Mouse (Mus musculus) heart, postnatal 0 days (tissue): Measurements from ENCODE around the gene Apold1. TPM values are rescaled to one million over a fixed set of nuclear protein-coding genes. Genes with fewer than 3 reads are reported as not detected.
A peak's percentile ranks its signal among the peaks of the same experiment; 100 is the strongest.

ENCODE experiments used
- ATAC-seq: fragments of 200-750 bp; cut with Nextera tagmentation; 2 replicates; pipeline ENCODE4 v1.8.0; 2017; ENCODE audit warnings: low read depth, moderate number of reproducible peaks, moderate library complexity; ENCODE audit not compliant: insufficient read depth
- DNase-seq: peaks from one replicate; pipeline ENCODE4 v3.0.0-alpha.2; 2016; ENCODE audit warnings: low spot score
- H3K27ac ChIP-seq: fragments of 300-500 bp; sonication (generic); 2 replicates; pipeline ENCODE4 v1.5.1; 2014; ENCODE audit warnings: low read depth, mild to moderate bottlenecking
- H3K27me3 ChIP-seq: fragments of 300-500 bp; sonication (generic); 2 replicates; pipeline ENCODE4 v1.6.1; 2014; ENCODE audit warnings: low read length, mixed read lengths; ENCODE audit not compliant: control insufficient read depth, insufficient read depth
- H3K36me3 ChIP-seq: fragments of 300-500 bp; sonication (generic); replicated peaks from 2 replicates; pipeline ENCODE4 v1.6.1; 2014; ENCODE audit warnings: low read length, mixed read lengths; ENCODE audit not compliant: control insufficient read depth, insufficient read depth
- H3K4me1 ChIP-seq: fragments of 300-500 bp; sonication (generic); 2 replicates; pipeline ENCODE4 v1.6.1; 2014; ENCODE audit warnings: antibody characterized with exemption; ENCODE audit not compliant: control insufficient read depth, insufficient read depth
- H3K4me2 ChIP-seq: fragments of 300-500 bp; sonication (generic); 2 replicates; pipeline ENCODE4 v1.6.1; 2014; ENCODE audit warnings: low read depth, mild to moderate bottlenecking, low read length, moderate library complexity
- H3K4me3 ChIP-seq: fragments of 300-500 bp; sonication (generic); 2 replicates; pipeline ENCODE4 v1.5.1; 2014; ENCODE audit warnings: low read depth, low read length
- H3K9ac ChIP-seq: fragments of 300-500 bp; sonication (generic); replicated peaks from 2 replicates; pipeline ENCODE4 v1.6.1; 2014; ENCODE audit warnings: low read depth, low read length, mixed read lengths
- H3K9me3 ChIP-seq: fragments of 300-500 bp; sonication (generic); replicated peaks from 2 replicates; pipeline ENCODE4 v1.6.1; 2016; ENCODE audit warnings: low read length; ENCODE audit not compliant: control insufficient read depth
- CTCF ChIP-seq: IDR thresholded peaks from 2 replicates; pipeline ENCODE4 v1.5.1; 2016; ENCODE audit warnings: antibody characterized with exemption, control low read depth, low read depth
- EP300 ChIP-seq: IDR thresholded peaks from 2 replicates; pipeline ENCODE4 v1.6.1; 2016; ENCODE audit warnings: antibody characterized with exemption, low read depth
- WGBS: fragments of 180-500 bp; shearing (Covaris S2); extraction: QIAGEN DNeasy Blood & Tissue Kit; methylation state at CpG from one replicate; pipeline ENCODE4 v1.1.7; 2014; 5-methylcytosine and 5-hydroxymethylcytosine counted together
- polyA plus RNA-seq: library from polyadenylated mRNA; unstranded; fragments of >200 nt; fragmentation: Nextera tagmentation; extraction: Ambion mirVana; gene quantifications from 2 replicates; pipeline ENCODE4 v1.2.1, GENCODE M21; 2015
- total RNA-seq: library from RNA; depleted of rRNA; stranded (reverse); fragments of >200 nt; gene quantifications from 2 replicates; pipeline ENCODE4 v1.2.3, GENCODE M21; 2014; ENCODE audit warnings: low replicate concordance

The Apold1 gene
- total and polyA plus RNA-seq, 2 experiments from 2014 or later, result 6.9 to 28.5 TPM

DNA sequence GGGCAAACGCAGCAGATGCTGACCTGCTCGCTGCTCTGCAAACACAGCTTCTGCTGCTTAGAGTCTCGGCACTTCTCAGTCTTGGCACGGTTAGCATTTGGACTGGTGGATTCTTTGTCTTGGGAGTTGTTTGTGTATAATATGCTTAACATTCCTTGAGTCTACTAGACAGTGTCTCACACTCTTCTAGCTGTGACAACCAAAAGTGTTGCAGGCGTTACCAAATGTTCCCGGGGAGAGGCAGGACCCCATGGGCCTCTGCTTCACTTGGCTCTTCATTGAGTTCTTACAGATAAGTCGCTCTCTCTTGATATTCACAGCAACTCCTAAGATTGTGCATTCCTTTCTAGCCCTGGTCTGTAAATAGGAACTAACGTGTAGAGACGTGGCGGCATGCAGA, 38.0 kb downstream of the Apold1 start:
- H3K4me2 ChIP-seq, result no peak overlapping the region
- 53% methylated on average over 10 of the region's 10 CpGs for WGBS
- H3K4me3 ChIP-seq, result no peak overlapping the region
- ATAC-seq (no peak), DNase-seq (no peak)
- no peak overlapping the region for H3K9ac ChIP-seq
- no peak for TF ChIP-seq CTCF
- no peak overlapping the region for H3K27ac ChIP-seq
- H3K9me3 ChIP-seq, result no peaks in the 10 kb centered on the region
- H3K27me3 ChIP-seq, result no peaks in the 10 kb centered on the region
- H3K4me1 ChIP-seq, result no peaks in the 10 kb centered on the region
- H3K36me3 ChIP-seq, result peaks cover 97% of the 10 kb centered on the region

DNA sequence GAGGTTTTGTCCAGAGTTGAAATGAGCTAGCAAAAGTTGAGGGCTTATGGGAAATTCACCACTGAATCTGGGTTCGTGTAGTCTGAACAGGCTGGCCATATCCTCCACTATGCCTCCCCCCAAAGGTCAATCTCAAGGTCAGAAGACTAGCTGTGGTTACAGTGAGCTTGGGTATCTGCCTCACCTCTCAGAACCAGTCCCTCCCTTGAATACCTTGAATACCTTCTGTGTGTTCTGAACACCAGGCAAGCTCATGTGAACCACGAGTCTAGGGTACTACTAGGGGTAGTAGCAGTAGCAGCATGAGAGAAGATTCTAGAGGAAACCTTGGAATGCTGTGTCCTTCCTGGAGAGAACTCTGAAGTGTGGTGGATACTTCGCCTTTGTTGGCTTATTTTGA, 40.1 kb downstream of the Apold1 start:
- Histone ChIP-seq H3K27me3 (no peaks in the 10 kb centered on the region), H3K36me3 (peaks cover 79% of the 10 kb centered on the region), H3K4me2 (no peak overlapping the region), H3K9me3 (no peaks in the 10 kb centered on the region), H3K9ac (no peak overlapping the region), H3K4me1 (0 out of 2 replicates have a peak, but pooled peaks cover 2% of the 10 kb centered on the region), H3K4me3 (no peak overlapping the region), H3K27ac (no peak overlapping the region)
- 74% methylated on average over 3 of the region's 3 CpGs for WGBS
- no peak for DNase-seq
- TF ChIP-seq CTCF (no peak), EP300 (no peak)
- no peak for ATAC-seq

DNA sequence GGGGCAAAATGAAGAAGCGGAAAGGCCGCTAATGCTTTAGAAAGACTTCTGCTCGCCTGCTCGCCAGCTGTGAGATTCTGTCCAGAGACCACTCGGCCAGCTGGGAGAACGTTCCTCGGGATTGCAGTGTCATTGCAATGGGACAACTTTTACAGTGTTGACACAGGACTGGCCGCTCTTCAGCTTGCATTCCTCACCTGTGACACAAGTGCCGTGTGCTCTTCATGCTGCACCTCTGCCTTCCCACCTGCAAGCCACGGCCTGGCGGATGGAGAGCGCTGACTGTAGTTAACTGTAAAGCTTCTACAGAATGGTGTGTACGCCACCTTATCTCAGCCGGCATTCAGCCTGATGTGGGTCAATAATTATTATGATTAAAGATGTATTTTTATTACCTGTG, 41.9 kb downstream of the Apold1 start:
- Histone ChIP-seq H3K4me1 (0 out of 2 replicates have a peak, but pooled peaks cover 2% of the 10 kb centered on the region), H3K4me3 (no peak overlapping the region), H3K4me2 (no peak overlapping the region), H3K9ac (no peak overlapping the region), H3K36me3 (peaks cover 62% of the 10 kb centered on the region), H3K27me3 (no peaks in the 10 kb centered on the region), H3K9me3 (no peaks in the 10 kb centered on the region), H3K27ac (no peak overlapping the region)
- WGBS, result 82% methylated on average over 14 of the region's 14 CpGs
- no peak for ATAC-seq
- DNase-seq, result no peak
- TF ChIP-seq EP300, result no peak
- TF ChIP-seq CTCF, result no peak

DNA sequence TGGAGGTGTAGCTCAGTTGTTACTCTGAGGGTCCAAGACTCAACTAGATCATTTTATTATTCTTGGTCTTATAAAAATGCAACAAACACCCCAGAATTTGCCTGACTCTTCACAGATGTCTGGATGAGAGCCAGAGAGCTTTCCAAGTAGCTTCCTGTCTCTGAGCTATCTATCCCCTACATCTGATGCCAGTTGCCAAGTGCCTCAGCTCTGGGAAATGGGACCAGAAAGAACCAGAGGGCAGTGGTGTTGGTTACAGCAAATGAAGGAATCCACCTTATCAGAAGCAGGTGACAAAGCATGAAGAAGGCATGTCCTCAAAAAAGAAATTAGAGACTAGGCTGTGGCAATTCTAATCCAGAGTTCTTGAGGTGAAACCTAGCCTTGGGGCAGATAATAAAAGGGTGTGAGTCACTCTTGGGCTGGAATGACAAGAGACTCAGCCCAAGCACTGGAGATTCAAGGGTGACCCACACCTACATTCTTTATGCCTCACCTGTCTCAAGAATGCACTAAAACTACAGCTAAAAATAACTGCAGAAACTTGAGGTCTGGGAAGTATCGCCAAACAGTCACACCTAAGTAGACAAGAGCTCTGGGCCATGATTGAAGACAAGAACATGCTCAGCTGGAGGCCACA, 43.4 kb downstream of the Apold1 start:
- Histone ChIP-seq H3K4me2 (no peak overlapping the region), H3K4me3 (no peak overlapping the region), H3K36me3 (peaks cover 48% of the 10 kb centered on the region), H3K4me1 (0 out of 2 replicates have a peak, but pooled peaks cover 2% of the 10 kb centered on the region), H3K27me3 (no peaks in the 10 kb centered on the region), H3K9me3 (no peaks in the 10 kb centered on the region), H3K27ac (no peak overlapping the region), H3K9ac (no peak overlapping the region)
- ATAC-seq (no peak), DNase-seq (no peak)
- no peak for TF ChIP-seq CTCF
- 71% methylated on average over 1 of the region's 1 CpGs for WGBS

DNA sequence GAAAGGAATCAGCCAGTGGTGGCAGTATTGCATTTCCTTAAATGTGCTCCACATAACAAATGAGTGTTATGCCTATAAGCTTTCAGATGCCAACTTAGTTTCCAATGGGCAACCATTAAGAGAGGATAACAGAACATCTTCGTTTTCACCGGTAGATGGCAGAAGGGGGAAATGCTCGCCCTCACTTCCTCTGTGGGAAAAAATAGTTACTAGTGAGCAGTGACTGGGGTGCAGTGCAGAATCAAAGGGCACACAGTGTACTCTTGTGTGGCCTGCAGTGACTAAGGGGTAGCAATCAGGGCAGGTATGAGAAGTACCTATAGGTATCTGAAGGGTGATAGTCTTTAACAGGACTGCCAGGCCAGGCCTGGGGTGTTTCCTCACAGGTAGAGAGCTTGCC, 44.7 kb downstream of the Apold1 start:
- no peak overlapping the region for H3K27ac ChIP-seq
- H3K4me2 ChIP-seq, result no peak overlapping the region
- H3K9me3 ChIP-seq, result no peaks in the 10 kb centered on the region
- no peak overlapping the region for H3K9ac ChIP-seq
- no peak overlapping the region for H3K4me3 ChIP-seq
- no peaks in the 10 kb centered on the region for H3K27me3 ChIP-seq
- H3K36me3 ChIP-seq, result peaks cover 34% of the 10 kb centered on the region
- WGBS, result 2% methylated on average over 3 of the region's 3 CpGs
- no peak for TF ChIP-seq EP300
- peak; percentile 64 for TF ChIP-seq CTCF
- peak; percentile 74; the same call in 1 of the 2 replicates for ATAC-seq
- H3K4me1 ChIP-seq, result 0 out of 2 replicates have a peak, but pooled peaks cover 2% of the 10 kb centered on the region
- peak; percentile 69 for DNase-seq

DNA sequence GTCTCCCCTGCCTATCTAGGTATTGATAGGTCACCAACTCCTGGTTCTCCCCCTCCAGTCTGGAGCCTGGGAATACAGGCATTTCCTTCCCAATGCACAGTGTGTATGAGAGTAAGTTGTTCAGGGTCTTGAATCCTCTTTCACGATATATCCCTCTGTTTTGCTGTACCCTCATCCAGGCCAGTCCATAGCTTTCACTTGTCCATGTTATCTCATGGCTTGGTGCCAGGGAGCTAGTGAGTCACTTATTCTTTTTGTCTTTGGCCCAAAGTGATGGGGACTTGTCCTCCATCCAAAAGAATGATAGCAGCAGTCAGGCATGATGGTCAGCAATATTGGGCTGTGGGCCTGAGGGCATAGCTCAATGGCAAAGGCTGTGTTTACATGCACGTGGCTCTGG, 45.2 kb downstream of the Apold1 start:
- Histone ChIP-seq H3K36me3 (peaks cover 29% of the 10 kb centered on the region), H3K4me3 (no peak overlapping the region), H3K27me3 (no peaks in the 10 kb centered on the region), H3K9ac (no peak overlapping the region), H3K4me1 (0 out of 2 replicates have a peak, but pooled peaks cover 2% of the 10 kb centered on the region), H3K9me3 (no peaks in the 10 kb centered on the region), H3K4me2 (no peak overlapping the region), H3K27ac (no peak overlapping the region)
- DNase-seq (peak; percentile 12), ATAC-seq (no peak)
- WGBS, result 28% methylated on average over 2 of the region's 2 CpGs
- TF ChIP-seq CTCF (no peak), EP300 (no peak)
